ENCODE assay signal across 29 mouse cellular contexts in genomic region chr13:91306545-91306944, GRCm38 (mm10).
A peak's percentile ranks its signal among the peaks of the same experiment; 100 is the strongest.
DNase-seq lines count a peak whose midpoint lies in the region; ATAC-seq and TF ChIP-seq lines count a peak whose summit lies in the region.
"Had no signal": no experiment of that assay in that cellular context is flagged by ENCODE, and none has a peak within 500 bp of the region (broad histone marks: within the 10 kb centered on the region; RNA-seq: fewer than 3 reads in every experiment).

No protein-coding gene starts in this region.

- no peak for TF ChIP-seq RAD21 in CH12.LX (IDR thresholded peaks at IDR 0.05; ENCODE audit: low read depth, low read length)

- no peaks in the 10 kb centered on the region for H3K79me2 ChIP-seq in CH12.LX (replicated peaks; ENCODE audit: control insufficient read depth, extremely low read depth, insufficient read depth, poor library complexity, severe bottlenecking)

- no peak overlapping the region for H3K4me3 ChIP-seq in CH12.LX (replicated peaks in 1 of 3; ENCODE audit: low read depth in 2 of 3, low read length in 2 of 3, poor library complexity in 1 of 3)
- no peak overlapping the region for H3K4me3 ChIP-seq in heart, embryonic 11.5 days (ENCODE audit: low read depth, low read length)
- H3K4me3 ChIP-seq in midbrain, postnatal 0 days (ENCODE audit: low read depth, low read length) = no peak overlapping the region
- H3K4me3 ChIP-seq: heart, embryonic 15.5 days; hindbrain, embryonic 13.5 days; limb, embryonic 10.5 days; limb, embryonic 15.5 days; neural tube, embryonic 15.5 days had no signal

- CTCF ChIA-PET in Patski (lab: Charles Lee) = interaction anchor here (2.3 kb wide), 1 partner anchor 9 kb away, joined by 9 read pairs; no protein-coding TSS in a partner anchor

- H3K36me3 ChIP-seq in CH12.LX (replicated peaks in 1 of 2; ENCODE audit: control insufficient read depth in 1 of 2, insufficient read depth in 1 of 2, low read length in 1 of 2) = no peaks in the 10 kb centered on the region
- H3K36me3 ChIP-seq in heart, embryonic 11.5 days (ENCODE audit: control insufficient read depth, insufficient read depth, low read length) = no peaks in the 10 kb centered on the region
- no peaks in the 10 kb centered on the region for H3K36me3 ChIP-seq in midbrain, postnatal 0 days (ENCODE audit: insufficient read depth, low read length)
- H3K36me3 ChIP-seq: G1E; heart, embryonic 15.5 days; hindbrain, embryonic 13.5 days; limb, embryonic 10.5 days; limb, embryonic 15.5 days; neural tube, embryonic 15.5 days had no signal

- no peak for TF ChIP-seq POLR2A in CH12.LX (IDR thresholded peaks at IDR 0.05; ENCODE audit: low read depth, low read length)

- no peak for TF ChIP-seq EP300 in CH12.LX (IDR thresholded peaks at IDR 0.05; ENCODE audit: low read length)

- no peaks in the 10 kb centered on the region for H3K9me3 ChIP-seq in CH12.LX (replicated peaks; ENCODE audit: low read length)
- no peaks in the 10 kb centered on the region for H3K9me3 ChIP-seq in heart, embryonic 11.5 days (replicated peaks; ENCODE audit: control insufficient read depth, low read length)
- no peaks in the 10 kb centered on the region for H3K9me3 ChIP-seq in midbrain, postnatal 0 days (ENCODE audit: low read length)
- H3K9me3 ChIP-seq: G1E; heart, embryonic 15.5 days; hindbrain, embryonic 13.5 days; limb, embryonic 10.5 days; limb, embryonic 15.5 days; neural tube, embryonic 15.5 days had no signal

- dilution Hi-C loops in CH12.LX (cut with MboI; ENCODE audit: extremely low pct_ligation_motif_present, extremely low pct_unique_long_range_greater_than_20kb, low sequenced_read_pairs) = no loop called here

- WGBS in heart, embryonic 11.5 days (ENCODE audit: insufficient replicate concordance) = 79% methylated on average over 4 of the region's 4 CpGs
- WGBS in midbrain, postnatal 0 days = 79% methylated on average over 4 of the region's 4 CpGs

- TF ChIP-seq CTCF in CH12.LX (conservative IDR thresholded peaks at IDR 0.05 in 1 of 2, IDR thresholded peaks at IDR 0.05 in 1 of 2; ENCODE audit: low read depth in 2 of 2, low read length in 2 of 2) (no peak), Patski (IDR thresholded peaks at IDR 0.05) (no peak)
- no peak for TF ChIP-seq CTCF in midbrain, postnatal 0 days (IDR thresholded peaks at IDR 0.05)

- no peak overlapping the region for H3K27ac ChIP-seq in CH12.LX (ENCODE audit: insufficient read depth, low read depth)
- H3K27ac ChIP-seq in heart, embryonic 11.5 days (ENCODE audit: low read depth, low read length) = no peak overlapping the region
- H3K27ac ChIP-seq in midbrain, postnatal 0 days (ENCODE audit: low read depth, low read length) = no peak overlapping the region
- H3K27ac ChIP-seq: heart, embryonic 15.5 days; hindbrain, embryonic 13.5 days; limb, embryonic 10.5 days; limb, embryonic 15.5 days; liver, embryonic 14.5 days; macrophage; neural tube, embryonic 15.5 days had no signal

- no peak overlapping the region for H3K4me2 ChIP-seq in CH12.LX (ENCODE audit: insufficient read depth, low read depth, poor library complexity, severe bottlenecking)
- no peak overlapping the region for H3K4me2 ChIP-seq in heart, embryonic 11.5 days
- H3K4me2 ChIP-seq in midbrain, postnatal 0 days (ENCODE audit: low read depth, low read length, poor library complexity, severe bottlenecking) = no peak overlapping the region
- H3K4me2 ChIP-seq: heart, embryonic 15.5 days; hindbrain, embryonic 13.5 days; limb, embryonic 15.5 days; neural tube, embryonic 15.5 days had no signal

- ATAC-seq in Patski = peak; percentile 92
- no peak for ATAC-seq in heart, embryonic 11.5 days (replicated peaks; ENCODE audit: insufficient number of reproducible peaks, low FRiP score, low TSS enrichment)
- no peak for ATAC-seq in midbrain, postnatal 0 days (ENCODE audit: low FRiP score)
- ATAC-seq: intestine, postnatal 0 days had no signal

- no peak overlapping the region for H3K9ac ChIP-seq in CH12.LX (ENCODE audit: insufficient read depth, low read depth)
- no peak overlapping the region for H3K9ac ChIP-seq in heart, embryonic 11.5 days (ENCODE audit: low read depth, low read length)
- H3K9ac ChIP-seq in midbrain, postnatal 0 days (replicated peaks; ENCODE audit: low read length, poor library complexity, severe bottlenecking) = no peak overlapping the region
- H3K9ac ChIP-seq: heart, embryonic 15.5 days; hindbrain, embryonic 13.5 days; limb, embryonic 15.5 days; liver, embryonic 14.5 days; neural tube, embryonic 15.5 days had no signal

- H3K27me3 ChIP-seq in CH12.LX (replicated peaks) = no peaks in the 10 kb centered on the region
- no peaks in the 10 kb centered on the region for H3K27me3 ChIP-seq in Patski
- no peaks in the 10 kb centered on the region for H3K27me3 ChIP-seq in heart, embryonic 11.5 days (ENCODE audit: control insufficient read depth, insufficient read depth, low read length)
- no peaks in the 10 kb centered on the region for H3K27me3 ChIP-seq in midbrain, postnatal 0 days (ENCODE audit: insufficient read depth, low read length)
- H3K27me3 ChIP-seq: heart, embryonic 15.5 days; hindbrain, embryonic 13.5 days; limb, embryonic 15.5 days; neural tube, embryonic 15.5 days had no signal

- POLR2A ChIA-PET in Patski (lab: Charles Lee) = interaction anchor here (1.2 kb wide), 1 partner anchor 9 kb away, joined by 3 read pairs; no protein-coding TSS in a partner anchor

- in situ Hi-C loops in CH12.LX (cut with MboI; ENCODE audit: low pct_ligation_motif_present, low pct_unique_long_range_greater_than_20kb, low sequenced_read_pairs) = no loop called here
- in situ Hi-C loops in Patski (cut with MboI; ENCODE audit: low pct_unique_long_range_greater_than_20kb) = no loop called here

- DNase-seq in 3T3-L1 (ENCODE audit: low read depth, low spot score) (peak; percentile 48), 416B (ENCODE audit: low read depth) (peak; percentile 11), CH12.LX (ENCODE audit: extremely low read depth) (peak; percentile 47), Patski (ENCODE audit: low read depth, low spot score) (peak; percentile 51)
- no peak for DNase-seq in left cerebral cortex, adult 9 months (ENCODE audit: low spot score in 2 of 2)
- DNase-seq in thymus, postnatal 0 days (ENCODE audit: low spot score) = no peak
- no peak for DNase-seq in midbrain, postnatal 0 days (ENCODE audit: low spot score)
- DNase-seq: adrenal gland, adult 8-10 months; cerebellum, adult 11-12 months; cerebellum, adult 9-11 months; gastrocnemius, postnatal 14 days; heart, postnatal 36 days; kidney, adult 9 months; kidney, postnatal 10 days; lung, adult 2 months; lung, postnatal 10 days; retina, postnatal 1 day; spleen, adult 18-20 months; thymus, adult 2 months had no signal

- peaks cover 2 to 13% of the 10 kb centered on the region in 2 experiments; a peak in 3 of 4 replicates for H3K4me1 ChIP-seq in CH12.LX (ENCODE audit: control insufficient read depth in 1 of 2, insufficient read depth in 2 of 2)
- no peaks in the 10 kb centered on the region for H3K4me1 ChIP-seq in heart, embryonic 11.5 days (ENCODE audit: control insufficient read depth, insufficient read depth, low read length)
- no peaks in the 10 kb centered on the region for H3K4me1 ChIP-seq in midbrain, postnatal 0 days (ENCODE audit: insufficient read depth, low read length)
- H3K4me1 ChIP-seq: heart, embryonic 15.5 days; hindbrain, embryonic 13.5 days; limb, embryonic 10.5 days; limb, embryonic 15.5 days; neural tube, embryonic 15.5 days had no signal

TF ChIP-seq in CH12.LX, 34 proteins besides CTCF, POLR2A, EP300 and RAD21:
- TF ChIP-seq ZMIZ1 (IDR thresholded peaks at IDR 0.05; ENCODE audit: low read depth, low read length) (no peak), NELFE (IDR thresholded peaks at IDR 0.05; ENCODE audit: low read depth, low read length) (no peak), USF1 (IDR thresholded peaks at IDR 0.05; ENCODE audit: low read depth, low read length) (no peak), BHLHE40 (IDR thresholded peaks at IDR 0.05; ENCODE audit: low read depth, low read length) (no peak), ETS1 (conservative IDR thresholded peaks at IDR 0.05; ENCODE audit: low read depth, low read length) (no peak), SMC3 (IDR thresholded peaks at IDR 0.05; ENCODE audit: low read depth, low read length) (no peak)

Comparison
In these comparisons a context has a peak if more than half of its experiments do, and no peak if none do; other contexts are left out.
1. DNase-seq: peak in 3T3-L1 (single experiment), 416B (single experiment), CH12.LX (single experiment) and Patski (single experiment); none in left cerebral cortex, adult 9 months (0 of 2), thymus, postnatal 0 days (single experiment) and midbrain, postnatal 0 days (single experiment).